Mouse (Mus musculus) neutrophil, adult 5-6 weeks (primary cell): ENCODE results near the gene Mob3c. TPM values are rescaled to one million over a fixed set of nuclear protein-coding genes. Genes with fewer than 3 reads are reported as not detected.

ENCODE experiments used
- ATAC-seq: fragments of 151-379, 151-347 bp; 2 replicates; pipeline ENCODE4 v1.8.0; 2017; ENCODE audit warnings: mild to moderate bottlenecking, moderate TSS enrichment; ENCODE audit not compliant: insufficient number of reproducible peaks, poor library complexity, low FRiP score, severe bottlenecking; ENCODE audit errors: extremely low read depth
- total RNA-seq: library from RNA; stranded (forward); fragments of 200-1000 nt; gene quantifications from 2 replicates; pipeline ENCODE4 v1.2.3, GENCODE M21; 2017

Gene Mob3c
- 16.5 and 20.5 TPM in 2 replicates for total RNA-seq

- peak; percentile 90 for ATAC-seq
Measured at GRCm38 (mm10) chr4:115827888-115828571, at the start of gene Mob3c. Gene Mob3c (plus strand): TSS chr4:115828092.

GRCm38 (mm10) chr4:115780269-115780668 is 47.6 kb upstream of the Mob3c start:
- ATAC-seq, result no peak

- no peak for ATAC-seq
Measured at GRCm38 (mm10) chr4:115780918-115781317, 47.0 kb upstream of the Mob3c start, which contains the start of gene Tex38. Gene Tex38 (minus strand): TSS chr4:115781018.

GRCm38 (mm10) chr4:115782026-115782805 is 45.7 kb upstream of the Mob3c start:
- no peak for ATAC-seq

- ATAC-seq, result peak; percentile 54
Measured at GRCm38 (mm10) chr4:115784769-115785510, 43.0 kb upstream of the Mob3c start, which contains the start of gene Atpaf1. Gene Atpaf1 (plus strand): TSS chr4:115784812.

GRCm38 (mm10) chr4:115785511-115786034 is 42.3 kb upstream of the Mob3c start:
- ATAC-seq, result no peak

- no peak for ATAC-seq
Measured at GRCm38 (mm10) chr4:115790864-115791263, 37.0 kb upstream of the Mob3c start.

GRCm38 (mm10) chr4:115795360-115795759 is 32.5 kb upstream of the Mob3c start:
- ATAC-seq, result no peak

GRCm38 (mm10) chr4:115799981-115800380 is 27.9 kb upstream of the Mob3c start:
- ATAC-seq, result no peak

- no peak for ATAC-seq
Measured at GRCm38 (mm10) chr4:115812326-115812725, 15.6 kb upstream of the Mob3c start.

- no peak for ATAC-seq
Measured at GRCm38 (mm10) chr4:115815606-115816005, 12.3 kb upstream of the Mob3c start.

- no peak for ATAC-seq
Measured at GRCm38 (mm10) chr4:115820199-115820598, 7.7 kb upstream of the Mob3c start.

- no peak for ATAC-seq
Measured at GRCm38 (mm10) chr4:115820944-115821343, 6.9 kb upstream of the Mob3c start.

GRCm38 (mm10) chr4:115821431-115821830 is 6.5 kb upstream of the Mob3c start:
- ATAC-seq, result no peak

- ATAC-seq, result no peak
Measured at GRCm38 (mm10) chr4:115821928-115822327, 6.0 kb upstream of the Mob3c start.

GRCm38 (mm10) chr4:115824178-115824577 is 3.7 kb upstream of the Mob3c start:
- no peak for ATAC-seq

- ATAC-seq, result no peak
Measured at GRCm38 (mm10) chr4:115825271-115825670, 2.6 kb upstream of the Mob3c start.

- no peak for ATAC-seq
Measured at GRCm38 (mm10) chr4:115827066-115827465, 826 bp upstream of the Mob3c start.

- 0 out of 2 replicates have a peak, but pooled peaks have one; percentile 2 for ATAC-seq
Measured at GRCm38 (mm10) chr4:115827535-115827887, 381 bp upstream of the Mob3c start.
